Comparison of ENCODE assay signal across 9 mouse cellular contexts in genomic region chr19:34550205-34550533, GRCm38 (mm10). TPM values are rescaled to one million over a fixed set of nuclear protein-coding genes. Genes with fewer than 3 reads are reported as not detected.
DNase-seq lines count a peak whose midpoint lies in the region; ATAC-seq and TF ChIP-seq lines count a peak whose summit lies in the region.
"Had no signal": no experiment of that assay in that cellular context is flagged by ENCODE, and none has a peak within 500 bp of the region (broad histone marks: within the 10 kb centered on the region; RNA-seq: fewer than 3 reads in every experiment).

No protein-coding gene starts in this region.

- TF ChIP-seq EP300 in heart, postnatal 0 days (IDR thresholded peaks at IDR 0.05; ENCODE audit: low read depth) = no peak

- no peak overlapping the region for H3K9ac ChIP-seq in heart, postnatal 0 days (replicated peaks; ENCODE audit: low read depth, low read length)
- peak overlapping the region; percentile 25; the same call in 1 of the 2 replicates for H3K9ac ChIP-seq in hindbrain, postnatal 0 days (replicated peaks; ENCODE audit: low read length)
- peak overlapping the region; percentile 35 for H3K9ac ChIP-seq in midbrain, embryonic 15.5 days

- no peak for TF ChIP-seq CTCF in heart, postnatal 0 days (IDR thresholded peaks at IDR 0.05; ENCODE audit: low read depth)
- no peak for TF ChIP-seq CTCF in hindbrain, postnatal 0 days (IDR thresholded peaks at IDR 0.05; ENCODE audit: low read depth)

- 33% methylated on average over 4 of the region's 4 CpGs for WGBS in heart, postnatal 0 days
- 31% methylated on average over 4 of the region's 4 CpGs for WGBS in embryonic facial prominence, embryonic 10.5 days
- 37% methylated on average over 4 of the region's 4 CpGs for WGBS in hindbrain, postnatal 0 days
- 28% methylated on average over 4 of the region's 4 CpGs for WGBS in midbrain, embryonic 15.5 days

- H3K9me3 ChIP-seq in heart, postnatal 0 days (replicated peaks; ENCODE audit: control insufficient read depth, low read length) = no peaks in the 10 kb centered on the region; the same call in 1 of the 2 replicates
- no peaks in the 10 kb centered on the region for H3K9me3 ChIP-seq in embryonic facial prominence, embryonic 10.5 days
- H3K9me3 ChIP-seq in hindbrain, postnatal 0 days (ENCODE audit: low read length) = no peaks in the 10 kb centered on the region
- H3K9me3 ChIP-seq in midbrain, embryonic 15.5 days = no peaks in the 10 kb centered on the region

- peak overlapping the region; percentile 63 for H3K4me2 ChIP-seq in heart, postnatal 0 days (ENCODE audit: low read depth, low read length)
- H3K4me2 ChIP-seq in hindbrain, postnatal 0 days (ENCODE audit: low read depth, low read length) = peak overlapping the region; percentile 72
- H3K4me2 ChIP-seq in midbrain, embryonic 15.5 days = peak overlapping the region; percentile 69

- peak overlapping the region; percentile 52 for H3K4me3 ChIP-seq in heart, postnatal 0 days (ENCODE audit: low read depth, low read length)
- H3K4me3 ChIP-seq in embryonic facial prominence, embryonic 10.5 days = peak overlapping the region; percentile 58
- H3K4me3 ChIP-seq in hindbrain, postnatal 0 days (ENCODE audit: low read length) = peak overlapping the region; percentile 49
- peak overlapping the region; percentile 45 for H3K4me3 ChIP-seq in midbrain, embryonic 15.5 days

- peak overlapping the region; percentile 65; the same call in 1 of the 2 replicates for H3K27ac ChIP-seq in heart, postnatal 0 days (ENCODE audit: low read depth)
- peak overlapping the region; percentile 82 for H3K27ac ChIP-seq in embryonic facial prominence, embryonic 10.5 days (replicated peaks)
- peak overlapping the region; percentile 54; the same call in 1 of the 2 replicates for H3K27ac ChIP-seq in hindbrain, postnatal 0 days
- peak overlapping the region; percentile 75 for H3K27ac ChIP-seq in midbrain, embryonic 15.5 days

- no peak for DNase-seq in heart, postnatal 0 days (ENCODE audit: low spot score)
- DNase-seq in heart, postnatal 25 days (ENCODE audit: low spot score) = no peak
- no peak for DNase-seq in embryonic facial prominence, embryonic 10.5 days (ENCODE audit: low spot score)
- no peak for DNase-seq in hindbrain, postnatal 0 days (ENCODE audit: low spot score)
- DNase-seq in cerebellum, adult 9-11 months = no peak
- DNase-seq in layer of hippocampus, postnatal 36 days = no peak
- DNase-seq in thymus, postnatal 10 days (ENCODE audit: low spot score in 2 of 2) = no peak

- no peak for ATAC-seq in heart, postnatal 0 days (ENCODE audit: insufficient read depth, low read depth)
- no peak; the same call in 1 of the 2 replicates for ATAC-seq in hindbrain, postnatal 0 days
- ATAC-seq in midbrain, embryonic 15.5 days (replicated peaks) = no peak; the same call in 1 of the 2 replicates

- intact Hi-C loops in heart, postnatal 25 days (cut with DNase I) = loop anchor here (2.0 kb wide), 1 partner anchor 215 kb away; no protein-coding TSS in a partner anchor

- no peaks in the 10 kb centered on the region for H3K27me3 ChIP-seq in heart, postnatal 0 days (ENCODE audit: control insufficient read depth, insufficient read depth, low read length)
- H3K27me3 ChIP-seq in embryonic facial prominence, embryonic 10.5 days (replicated peaks; ENCODE audit: low read depth, poor library complexity, severe bottlenecking) = no peaks in the 10 kb centered on the region
- no peaks in the 10 kb centered on the region for H3K27me3 ChIP-seq in hindbrain, postnatal 0 days (ENCODE audit: insufficient read depth, low read length)
- H3K27me3 ChIP-seq in midbrain, embryonic 15.5 days (replicated peaks) = no peaks in the 10 kb centered on the region

- no peaks in the 10 kb centered on the region for H3K36me3 ChIP-seq in heart, postnatal 0 days (replicated peaks; ENCODE audit: control insufficient read depth, insufficient read depth, low read length)
- H3K36me3 ChIP-seq in embryonic facial prominence, embryonic 10.5 days (replicated peaks) = no peaks in the 10 kb centered on the region
- H3K36me3 ChIP-seq in hindbrain, postnatal 0 days (ENCODE audit: insufficient read depth, low read length) = no peaks in the 10 kb centered on the region
- no peaks in the 10 kb centered on the region for H3K36me3 ChIP-seq in midbrain, embryonic 15.5 days (replicated peaks)

- H3K4me1 ChIP-seq in heart, postnatal 0 days (ENCODE audit: control insufficient read depth, insufficient read depth) = peaks cover 20% of the 10 kb centered on the region
- H3K4me1 ChIP-seq in embryonic facial prominence, embryonic 10.5 days = peaks cover 11% of the 10 kb centered on the region; the same call in 1 of the 2 replicates
- no peaks in the 10 kb centered on the region for H3K4me1 ChIP-seq in hindbrain, postnatal 0 days (ENCODE audit: insufficient read depth, low read length)
- peaks cover 7% of the 10 kb centered on the region for H3K4me1 ChIP-seq in midbrain, embryonic 15.5 days

RNA-seq across cellular contexts. Expression of gene Ifit2, which starts 0.3 kb away (rescaled TPM):
- total RNA-seq in heart, postnatal 0 days (2014; rRNA removed; ENCODE audit: low replicate concordance) = 7.4 and 9.1 TPM in 2 replicates
- polyA plus RNA-seq in heart, postnatal 0 days (2015; fragmentation: Nextera tagmentation; extraction: Ambion mirVana) = 4.3 and 4.6 TPM in 2 replicates
- 1 to 10 TPM; 3.5 to 3.6 TPM for total RNA-seq in heart, postnatal 25 days (2021)
- polyA plus RNA-seq in embryonic facial prominence, embryonic 10.5 days (2016; fragmentation: Nextera tagmentation; extraction: Ambion mirVana) = 7.0 and 8.0 TPM in 2 replicates
- 4.5 and 8.3 TPM in 2 replicates for total RNA-seq in hindbrain, postnatal 0 days (2014; rRNA removed)
- polyA plus RNA-seq in hindbrain, postnatal 0 days (2015; fragmentation: Nextera tagmentation; extraction: Ambion mirVana) = 5.6 and 5.8 TPM in 2 replicates
- 6.8 and 7.2 TPM in 2 replicates for polyA plus RNA-seq in midbrain, embryonic 15.5 days (2015; fragmentation: Nextera tagmentation; extraction: Ambion mirVana)
- 1 to 10 TPM; 3.9 to 5.4 TPM for total RNA-seq in layer of hippocampus, postnatal 36 days (2021)

RNA-seq across cellular contexts. Expression of gene Lipa, which starts 22.9 kb away (rescaled TPM):
- 30.2 and 40.1 TPM in 2 replicates for total RNA-seq in heart, postnatal 0 days (2014; rRNA removed; ENCODE audit: low replicate concordance)
- 16.8 and 20.7 TPM in 2 replicates for polyA plus RNA-seq in heart, postnatal 0 days (2015; fragmentation: Nextera tagmentation; extraction: Ambion mirVana)
- total RNA-seq in heart, postnatal 25 days (2021) = 10 to 100 TPM; 21.0 to 25.6 TPM
- polyA plus RNA-seq in embryonic facial prominence, embryonic 10.5 days (2016; fragmentation: Nextera tagmentation; extraction: Ambion mirVana) = 22.6 and 25.5 TPM in 2 replicates
- total RNA-seq in hindbrain, postnatal 0 days (2014; rRNA removed) = 20.3 and 25.8 TPM in 2 replicates
- 18.3 and 18.9 TPM in 2 replicates for polyA plus RNA-seq in hindbrain, postnatal 0 days (2015; fragmentation: Nextera tagmentation; extraction: Ambion mirVana)
- 22.8 and 24.0 TPM in 2 replicates for polyA plus RNA-seq in midbrain, embryonic 15.5 days (2015; fragmentation: Nextera tagmentation; extraction: Ambion mirVana)
- 10 to 100 TPM; 20.2 to 20.5 TPM for total RNA-seq in layer of hippocampus, postnatal 36 days (2021)

RNA-seq across cellular contexts. Expression of gene Ifit3, which starts 33.2 kb away (rescaled TPM):
- 1.7 and 12.8 TPM in 2 replicates for total RNA-seq in heart, postnatal 0 days (2014; rRNA removed; ENCODE audit: low replicate concordance)
- polyA plus RNA-seq in heart, postnatal 0 days (2015; fragmentation: Nextera tagmentation; extraction: Ambion mirVana) = 2.3 and 3.0 TPM in 2 replicates
- 1 to 10 TPM; 3.8 to 4.0 TPM for total RNA-seq in heart, postnatal 25 days (2021)
- 0.14 and 0.46 TPM in 2 replicates for polyA plus RNA-seq in embryonic facial prominence, embryonic 10.5 days (2016; fragmentation: Nextera tagmentation; extraction: Ambion mirVana)
- total RNA-seq in hindbrain, postnatal 0 days (2014; rRNA removed) = 1.8 and 2.3 TPM in 2 replicates
- 3.1 and 3.6 TPM in 2 replicates for polyA plus RNA-seq in hindbrain, postnatal 0 days (2015; fragmentation: Nextera tagmentation; extraction: Ambion mirVana)
- 1.9 and 3.5 TPM in 2 replicates for polyA plus RNA-seq in midbrain, embryonic 15.5 days (2015; fragmentation: Nextera tagmentation; extraction: Ambion mirVana)
- total RNA-seq in layer of hippocampus, postnatal 36 days (2021) = 1 to 10 TPM; 1.7 to 2.3 TPM

RNA-seq across cellular contexts. Expression of gene Ifit1bl1, which starts 51.6 kb away (rescaled TPM):
- total RNA-seq in heart, postnatal 0 days (2014; rRNA removed; ENCODE audit: low replicate concordance) = 0.50 and 2.8 TPM in 2 replicates
- polyA plus RNA-seq in heart, postnatal 0 days (2015; fragmentation: Nextera tagmentation; extraction: Ambion mirVana) = 3.3 and 3.8 TPM in 2 replicates
- 1 to 10 TPM in 1 of 2 experiments, under 1 TPM in 1; 0.84 to 1.2 TPM for total RNA-seq in heart, postnatal 25 days (2021)
- polyA plus RNA-seq in embryonic facial prominence, embryonic 10.5 days (2016; fragmentation: Nextera tagmentation; extraction: Ambion mirVana) = 0.11 and 0.12 TPM in 2 replicates
- total RNA-seq in hindbrain, postnatal 0 days (2014; rRNA removed) = 0.86 and 1.5 TPM in 2 replicates
- 1.3 and 1.4 TPM in 2 replicates for polyA plus RNA-seq in hindbrain, postnatal 0 days (2015; fragmentation: Nextera tagmentation; extraction: Ambion mirVana)
- 0.97 and 1.0 TPM in 2 replicates for polyA plus RNA-seq in midbrain, embryonic 15.5 days (2015; fragmentation: Nextera tagmentation; extraction: Ambion mirVana)
- total RNA-seq in layer of hippocampus, postnatal 36 days (2021) = 1 to 10 TPM; 1.3 TPM
- total RNA-seq: common myeloid progenitor, adult 5-6 weeks had no signal

RNA-seq across cellular contexts. Expression of gene Ifit3b, which starts 57.6 kb away (rescaled TPM):
- 0.57 and 2.5 TPM in 2 replicates for total RNA-seq in heart, postnatal 0 days (2014; rRNA removed; ENCODE audit: low replicate concordance)
- polyA plus RNA-seq in heart, postnatal 0 days (2015; fragmentation: Nextera tagmentation; extraction: Ambion mirVana) = 0.59 and 0.72 TPM in 2 replicates
- 1 to 10 TPM; 1.1 TPM for total RNA-seq in heart, postnatal 25 days (2021)
- not detected in 2 replicates for polyA plus RNA-seq in embryonic facial prominence, embryonic 10.5 days (2016; fragmentation: Nextera tagmentation; extraction: Ambion mirVana)
- total RNA-seq in hindbrain, postnatal 0 days (2014; rRNA removed) = 0.21 and 0.43 TPM in 2 replicates
- polyA plus RNA-seq in hindbrain, postnatal 0 days (2015; fragmentation: Nextera tagmentation; extraction: Ambion mirVana) = 0.98 and 0.99 TPM in 2 replicates
- polyA plus RNA-seq in midbrain, embryonic 15.5 days (2015; fragmentation: Nextera tagmentation; extraction: Ambion mirVana) = 0.26 and 0.37 TPM in 2 replicates
- 1 to 10 TPM; 1.1 to 1.4 TPM for total RNA-seq in layer of hippocampus, postnatal 36 days (2021)
- total RNA-seq: common myeloid progenitor, adult 5-6 weeks had no signal
